Mouse (Mus musculus): ENCODE measurements around the gene Zfhx3. TPM values are rescaled to one million over a fixed set of nuclear protein-coding genes. Genes with fewer than 3 reads are reported as not detected.
A peak's percentile ranks its signal among the peaks of the same experiment; 100 is the strongest.

The Zfhx3 gene
- total and polyA plus RNA-seq, 3 experiments: 0.23 to 2.5 TPM; not detected in 1

GRCm38 (mm10) chr8:108885861-108886260, 943.4 kb downstream of the Zfhx3 start:
- H3K27me3 ChIP-seq (ENCODE audit: control insufficient read depth in 1 of 2, insufficient read depth in 2 of 2, low read length in 2 of 2): no peaks in the 10 kb centered on the region
- no peaks in the 10 kb centered on the region for H3K79me2 ChIP-seq (ENCODE audit: control insufficient read depth, insufficient read depth, low read length, poor library complexity)
- peaks cover 0 to 5% of the 10 kb centered on the region in 2 experiments; a peak in 1 of 4 replicates for H3K4me1 ChIP-seq (ENCODE audit: control insufficient read depth in 1 of 2, insufficient read depth in 2 of 2, low read length in 2 of 2)
- TF ChIP-seq MEF2A (IDR thresholded peaks at IDR 0.05; ENCODE audit: extremely low read depth, insufficient replicate concordance, low read depth, low read length, poor library complexity, severe bottlenecking): no peak
- TF ChIP-seq MAFK (IDR thresholded peaks at IDR 0.05; ENCODE audit: borderline replicate concordance, low read depth, low read length): no peak
- no peak for TF ChIP-seq UBTF (IDR thresholded peaks at IDR 0.05; ENCODE audit: borderline replicate concordance, insufficient read depth, low read depth, low read length)
- no peak for TF ChIP-seq GABPA (IDR thresholded peaks at IDR 0.05; ENCODE audit: low read depth, low read length)
- no peak for TF ChIP-seq ZC3H11A (IDR thresholded peaks at IDR 0.05; ENCODE audit: low read depth, low read length)
- TF ChIP-seq ZNF384 (IDR thresholded peaks at IDR 0.05; ENCODE audit: low read depth, low read length): no peak
- no peak for TF ChIP-seq MYC (IDR thresholded peaks at IDR 0.05; ENCODE audit: low read depth, low read length)
- TF ChIP-seq MXI1 (IDR thresholded peaks at IDR 0.05; ENCODE audit: low read depth, low read length): no peak
- no peak for TF ChIP-seq TBP (IDR thresholded peaks at IDR 0.05; ENCODE audit: low read depth, low read length)
- TF ChIP-seq CHD1 (IDR thresholded peaks at IDR 0.05; ENCODE audit: low read depth, low read length): no peak
- no peak for TF ChIP-seq BHLHE40 (IDR thresholded peaks at IDR 0.05; ENCODE audit: borderline replicate concordance, low read depth, low read length)
- no peak for TF ChIP-seq ZKSCAN1 (IDR thresholded peaks at IDR 0.05; ENCODE audit: low read depth, low read length)
- TF ChIP-seq SIN3A (IDR thresholded peaks at IDR 0.05; ENCODE audit: low read length): no peak
- TF ChIP-seq TAL1 (IDR thresholded peaks at IDR 0.05; ENCODE audit: low read length): no peak
- no peak for TF ChIP-seq USF2 (IDR thresholded peaks at IDR 0.05; ENCODE audit: borderline replicate concordance in 1 of 2, insufficient read depth in 1 of 2, low read depth in 1 of 2, low read length in 2 of 2)
- H3K9me3 ChIP-seq (replicated peaks; ENCODE audit: insufficient read depth, low read length): no peaks in the 10 kb centered on the region
- H3K27ac ChIP-seq (ENCODE audit: control insufficient read depth, low read depth, low read length): no peak overlapping the region
- no peak overlapping the region for H3K9ac ChIP-seq (ENCODE audit: control insufficient read depth, low read depth, low read length, poor library complexity, severe bottlenecking)
- H3K36me3 ChIP-seq (ENCODE audit: control insufficient read depth in 1 of 2, insufficient read depth in 2 of 2, low read length in 2 of 2): no peaks in the 10 kb centered on the region; a peak in 1 of 4 replicates
- no peak for DNase-seq (ENCODE audit: low read depth, low spot score)
- no peak overlapping the region for H3K4me3 ChIP-seq (ENCODE audit: control insufficient read depth in 1 of 2, insufficient read depth in 1 of 2, low read depth in 2 of 2, low read length in 2 of 2)

- H3K27me3 ChIP-seq (ENCODE audit: control insufficient read depth in 1 of 2, insufficient read depth in 2 of 2, low read length in 2 of 2): no peaks in the 10 kb centered on the region
- peaks cover 0 to 5% of the 10 kb centered on the region in 2 experiments; a peak in 1 of 4 replicates for H3K4me1 ChIP-seq (ENCODE audit: control insufficient read depth in 1 of 2, insufficient read depth in 2 of 2, low read length in 2 of 2)
- no peaks in the 10 kb centered on the region for H3K79me2 ChIP-seq (ENCODE audit: control insufficient read depth, insufficient read depth, low read length, poor library complexity)
- peak overlapping the region; percentile 69 to 79 for H3K4me3 ChIP-seq (ENCODE audit: control insufficient read depth in 1 of 2, insufficient read depth in 1 of 2, low read depth in 2 of 2, low read length in 2 of 2)
- no peaks in the 10 kb centered on the region for H3K9me3 ChIP-seq (replicated peaks; ENCODE audit: insufficient read depth, low read length)
- TF ChIP-seq ZNF384 (IDR thresholded peaks at IDR 0.05; ENCODE audit: low read depth, low read length) (no peak), SIN3A (IDR thresholded peaks at IDR 0.05; ENCODE audit: low read length) (peak; percentile 36; the same call in 1 of the 2 replicates), CTCF (IDR thresholded peaks at IDR 0.05 in 2 of 3, conservative IDR thresholded peaks at IDR 0.05 in 1 of 3; ENCODE audit: control insufficient read depth in 1 of 3, insufficient read depth in 1 of 3, low read depth in 2 of 3, low read length in 3 of 3, poor library complexity in 1 of 3, severe bottlenecking in 1 of 3) (peak; percentile 85 to 88 (median 86)), SMC3 (IDR thresholded peaks at IDR 0.05; ENCODE audit: low read depth, low read length) (peak; percentile 97), ZC3H11A (IDR thresholded peaks at IDR 0.05; ENCODE audit: low read depth, low read length) (peak; percentile 82), GATA1 (IDR thresholded peaks at IDR 0.05; ENCODE audit: low read depth, low read length) (no peak), RAD21 (IDR thresholded peaks at IDR 0.05; ENCODE audit: low read depth, low read length) (peak; percentile 78), NELFE (IDR thresholded peaks at IDR 0.05; ENCODE audit: low read depth, low read length) (0 out of 2 replicates have a peak, but pooled peaks have one; percentile 22), MAZ (IDR thresholded peaks at IDR 0.05; ENCODE audit: low read depth, low read length) (peak; percentile 32; the same call in 1 of the 2 replicates), MYC (IDR thresholded peaks at IDR 0.05; ENCODE audit: low read depth, low read length) (no peak), ZKSCAN1 (IDR thresholded peaks at IDR 0.05; ENCODE audit: low read depth, low read length) (peak; percentile 87; the same call in 1 of the 2 replicates)
- DNase-seq (ENCODE audit: low read depth, low spot score): peak; percentile 81
- H3K27ac ChIP-seq (ENCODE audit: control insufficient read depth, low read depth, low read length): 0 out of 2 replicates have a peak overlapping the region, but pooled peaks have one; percentile 5
- H3K9ac ChIP-seq (ENCODE audit: control insufficient read depth, low read depth, low read length, poor library complexity, severe bottlenecking): peak overlapping the region; percentile 68
- no peaks in the 10 kb centered on the region; a peak in 1 of 4 replicates for H3K36me3 ChIP-seq (ENCODE audit: control insufficient read depth in 1 of 2, insufficient read depth in 2 of 2, low read length in 2 of 2)
Observed at GRCm38 (mm10) chr8:108886599-108887255, 944.3 kb downstream of the Zfhx3 start.

Data from MEL (cell line).